Mouse (Mus musculus) hindbrain, embryonic 13.5 days (tissue): ENCODE measurements around the gene Slc17a5. TPM values are rescaled to one million over a fixed set of nuclear protein-coding genes. Genes with fewer than 3 reads are reported as not detected.

Experiments
- ATAC-seq: fragments of 200-750 bp; cut with Nextera tagmentation; 2 replicates; pipeline ENCODE4 v1.8.0; 2017; ENCODE audit warnings: moderate TSS enrichment; ENCODE audit not compliant: low FRiP score
- H3K27ac ChIP-seq: fragments of 300-500 bp; sonication (generic); 2 replicates; pipeline ENCODE4 v1.5.1; 2015; ENCODE audit warnings: inconsistent platforms, mild to moderate bottlenecking, moderate library complexity
- H3K27me3 ChIP-seq: fragments of 300-500 bp; sonication (generic); 2 replicates; pipeline ENCODE4 v1.6.1; 2015; ENCODE audit warnings: mild to moderate bottlenecking, inconsistent platforms
- H3K36me3 ChIP-seq: fragments of 300-500 bp; sonication (generic); 2 replicates; pipeline ENCODE4 v1.6.1; 2015; ENCODE audit warnings: mild to moderate bottlenecking, inconsistent platforms
- H3K4me1 ChIP-seq: fragments of 300-500 bp; sonication (generic); replicated peaks from 2 replicates; pipeline ENCODE4 v1.6.1; 2015; ENCODE audit warnings: inconsistent platforms
- H3K4me2 ChIP-seq: fragments of 300-500 bp; sonication (generic); 2 replicates; pipeline ENCODE4 v1.6.1; 2015; ENCODE audit warnings: inconsistent platforms, mild to moderate bottlenecking, moderate library complexity
- H3K4me3 ChIP-seq: fragments of 300-500 bp; sonication (generic); 2 replicates; pipeline ENCODE4 v1.5.1; 2015; ENCODE audit warnings: mild to moderate bottlenecking, inconsistent platforms
- H3K9ac ChIP-seq: fragments of 300-500 bp; sonication (generic); 2 replicates; pipeline ENCODE4 v1.6.1; 2015; ENCODE audit warnings: mild to moderate bottlenecking, inconsistent platforms
- H3K9me3 ChIP-seq: fragments of 300-500 bp; sonication (generic); 2 replicates; pipeline ENCODE4 v1.6.1; 2016; ENCODE audit warnings: inconsistent platforms
- WGBS: fragments of 180-500 bp; shearing (Covaris S2); methylation state at CpG from one replicate; pipeline ENCODE4 v1.1.7; 2015; 5-methylcytosine and 5-hydroxymethylcytosine counted together
- polyA plus RNA-seq: library from polyadenylated mRNA; unstranded; fragments of >200 nt; fragmentation: Nextera tagmentation; extraction: Ambion mirVana; gene quantifications from 2 replicates; pipeline ENCODE4 v1.2.1, GENCODE M21; 2015

The Slc17a5 gene
- polyA plus RNA-seq: 18.8 and 19.4 TPM in 2 replicates

DNA sequence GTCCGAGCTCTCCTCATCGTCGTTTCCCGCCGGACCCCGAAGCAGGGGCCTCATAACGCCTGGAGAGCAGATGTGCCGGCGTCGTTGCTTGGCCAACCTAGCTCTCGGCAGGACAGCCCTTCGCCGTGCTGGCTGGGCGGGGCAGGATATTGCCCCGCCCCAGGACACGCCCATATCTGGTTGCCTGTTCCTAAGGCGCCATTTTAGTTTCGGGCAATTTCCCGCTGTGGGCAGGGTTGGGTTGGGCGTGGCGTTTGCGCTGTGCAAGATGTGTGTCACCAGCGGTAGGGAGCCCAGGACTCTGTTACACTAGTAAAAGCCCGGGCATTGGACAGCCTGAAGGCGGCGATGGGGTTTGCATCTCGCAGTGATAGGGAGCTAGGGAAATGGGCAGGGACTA, at the start of gene Slc17a5:
Slc17a5 (minus strand) TSS at position 128 of the 400 bp plus-strand sequence.
- Histone ChIP-seq H3K27ac (peak within 1 kb of the TSS; percentile 83), H3K36me3 (peaks cover 14% of the 10 kb centered on the region), H3K4me1 (peaks cover 21% of the 10 kb centered on the region), H3K27me3 (no peaks in the 10 kb centered on the region), H3K9ac (peak within 1 kb of the TSS; percentile 78), H3K4me3 (peak within 1 kb of the TSS; percentile 67), H3K9me3 (no peaks in the 10 kb centered on the region), H3K4me2 (peak within 1 kb of the TSS; percentile 58)
- WGBS: under 1% methylated on average over 27 of the region's 27 CpGs
- peak; percentile 98 for ATAC-seq

- Histone ChIP-seq H3K4me2 (no peak overlapping the region), H3K27me3 (no peaks in the 10 kb centered on the region), H3K9me3 (no peaks in the 10 kb centered on the region), H3K4me1 (no peaks in the 10 kb centered on the region; the same call in 1 of the 2 replicates), H3K4me3 (no peak overlapping the region), H3K36me3 (no peaks in the 10 kb centered on the region), H3K9ac (no peak overlapping the region), H3K27ac (no peak overlapping the region)
- 90% methylated on average over 3 of the region's 3 CpGs for WGBS
- ATAC-seq: no peak
Measured at GRCm38 (mm10) chr9:78633976-78634375, 46.1 kb upstream of the Slc17a5 start.

DNA sequence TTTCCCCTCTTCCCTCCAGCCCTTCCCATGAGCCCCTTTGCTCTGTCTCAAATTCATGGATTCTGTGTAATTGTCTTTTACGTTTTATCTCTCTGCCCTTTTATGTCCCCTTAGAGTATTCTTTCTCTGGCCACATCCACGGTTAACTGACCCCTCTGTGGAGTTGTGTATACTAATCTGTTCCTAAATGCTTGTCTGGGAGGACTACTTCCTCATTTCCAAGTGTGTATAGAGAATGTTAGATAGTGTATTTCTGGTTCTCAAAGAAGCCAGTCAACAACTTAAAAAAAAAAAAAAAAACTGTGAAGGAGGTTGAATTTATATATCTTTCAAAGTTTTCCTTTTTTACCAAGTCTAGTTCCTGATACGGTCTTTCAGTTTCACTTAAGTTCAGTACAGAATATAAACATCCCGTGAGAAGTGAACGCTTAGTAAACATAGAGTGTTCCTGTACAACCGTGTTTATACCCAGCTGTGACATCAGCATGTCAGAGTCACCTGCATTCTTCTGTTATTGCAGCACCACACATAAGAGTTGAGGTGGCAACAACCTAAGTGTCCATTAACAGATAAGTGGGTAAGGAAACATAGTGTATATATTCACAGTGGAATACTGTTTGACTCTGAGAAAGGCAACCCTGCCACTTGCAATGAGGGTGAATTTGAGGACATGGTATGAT, 44.1 kb upstream of the Slc17a5 start:
- no peak for ATAC-seq

DNA sequence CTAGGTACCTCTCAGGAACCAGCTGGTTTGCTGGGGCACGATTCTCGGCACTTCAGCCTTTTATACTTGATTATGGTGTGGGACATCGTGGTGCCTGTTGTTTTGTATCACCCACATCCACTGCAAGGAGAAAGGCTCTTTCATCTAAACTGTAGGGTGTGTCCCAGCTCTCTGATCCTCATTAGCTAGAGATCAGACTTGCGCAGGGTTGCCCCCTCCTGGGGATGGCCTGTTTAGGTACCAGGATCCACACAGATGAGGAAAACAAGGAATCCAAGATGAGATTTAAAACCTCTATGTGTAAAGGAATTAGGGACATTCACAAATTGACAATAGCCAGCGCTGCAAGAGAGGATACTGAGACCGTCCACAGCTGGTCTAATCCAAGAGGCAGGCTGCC, 42.1 kb upstream of the Slc17a5 start:
- Histone ChIP-seq H3K9me3 (no peaks in the 10 kb centered on the region), H3K4me3 (no peak overlapping the region), H3K4me2 (peak overlapping the region; percentile 26), H3K4me1 (no peaks in the 10 kb centered on the region; the same call in 1 of the 2 replicates), H3K36me3 (no peaks in the 10 kb centered on the region), H3K27me3 (no peaks in the 10 kb centered on the region), H3K27ac (no peak overlapping the region), H3K9ac (no peak overlapping the region)
- WGBS: 50% methylated on average over 6 of the region's 6 CpGs
- ATAC-seq: no peak

More for the DNA sequence above, 44.1 kb upstream of the Slc17a5 start:
- Histone ChIP-seq H3K4me1 (no peaks in the 10 kb centered on the region; the same call in 1 of the 2 replicates), H3K4me2 (no peak overlapping the region), H3K9me3 (no peaks in the 10 kb centered on the region), H3K27me3 (no peaks in the 10 kb centered on the region), H3K36me3 (no peaks in the 10 kb centered on the region), H3K9ac (no peak overlapping the region), H3K27ac (no peak overlapping the region), H3K4me3 (no peak overlapping the region)
- 85% methylated on average over 6 of the region's 6 CpGs for WGBS

GRCm38 (mm10) chr9:78623301-78623747, 35.5 kb upstream of the Slc17a5 start:
- Histone ChIP-seq H3K4me3 (no peak overlapping the region), H3K4me1 (no peaks in the 10 kb centered on the region), H3K9me3 (no peaks in the 10 kb centered on the region), H3K4me2 (no peak overlapping the region), H3K9ac (no peak overlapping the region), H3K27ac (no peak overlapping the region), H3K27me3 (no peaks in the 10 kb centered on the region), H3K36me3 (no peaks in the 10 kb centered on the region)
- 88% methylated on average over 10 of the region's 10 CpGs for WGBS
- ATAC-seq: no peak

GRCm38 (mm10) chr9:78619285-78619684, 31.4 kb upstream of the Slc17a5 start:
- H3K9me3 ChIP-seq: no peaks in the 10 kb centered on the region
- no peaks in the 10 kb centered on the region for H3K36me3 ChIP-seq
- H3K4me2 ChIP-seq: no peak overlapping the region
- H3K27ac ChIP-seq: no peak overlapping the region
- no peak overlapping the region for H3K4me3 ChIP-seq
- H3K27me3 ChIP-seq: peaks cover 17% of the 10 kb centered on the region; the same call in 1 of the 2 replicates
- H3K9ac ChIP-seq: no peak overlapping the region
- whole genome bisulfite sequencing: 84% methylated on average over 9 of the region's 9 CpGs
- H3K4me1 ChIP-seq: peaks cover 4% of the 10 kb centered on the region
- no peak for ATAC-seq

- ATAC-seq: peak; percentile 87
- Histone ChIP-seq H3K36me3 (no peaks in the 10 kb centered on the region), H3K27ac (no peak within 1 kb of the TSS), H3K9ac (peak within 1 kb of the TSS; percentile 76), H3K4me1 (peaks cover 7% of the 10 kb centered on the region), H3K4me3 (peak within 1 kb of the TSS; percentile 67), H3K27me3 (peaks cover 17% of the 10 kb centered on the region; the same call in 1 of the 2 replicates), H3K4me2 (peak within 1 kb of the TSS; percentile 98), H3K9me3 (no peaks in the 10 kb centered on the region)
- under 1% methylated on average over 43 of the region's 43 CpGs for WGBS
Measured at GRCm38 (mm10) chr9:78615401-78616021, 27.7 kb upstream of the Slc17a5 start, which contains the start of gene Cd109. Gene Cd109 (plus strand): TSS chr9:78615546.

GRCm38 (mm10) chr9:78614201-78614600, 26.4 kb upstream of the Slc17a5 start:
- H3K27me3 ChIP-seq: peaks cover 17% of the 10 kb centered on the region; the same call in 1 of the 2 replicates
- no peaks in the 10 kb centered on the region for H3K36me3 ChIP-seq
- 46% methylated on average over 6 of the region's 6 CpGs for WGBS
- H3K9ac ChIP-seq: no peak overlapping the region
- H3K4me2 ChIP-seq: 0 out of 2 replicates have a peak overlapping the region, but pooled peaks have one; percentile 98
- ATAC-seq: peak; percentile 60
- no peaks in the 10 kb centered on the region for H3K9me3 ChIP-seq
- H3K27ac ChIP-seq: no peak overlapping the region
- no peak overlapping the region for H3K4me3 ChIP-seq
- H3K4me1 ChIP-seq: peaks cover 7% of the 10 kb centered on the region

GRCm38 (mm10) chr9:78601046-78601730, 13.3 kb upstream of the Slc17a5 start:
- Histone ChIP-seq H3K9ac (no peak overlapping the region), H3K4me1 (no peaks in the 10 kb centered on the region), H3K27me3 (no peaks in the 10 kb centered on the region), H3K36me3 (no peaks in the 10 kb centered on the region), H3K4me3 (no peak overlapping the region), H3K27ac (no peak overlapping the region), H3K4me2 (no peak overlapping the region), H3K9me3 (no peaks in the 10 kb centered on the region)
- ATAC-seq: no peak
- 59% methylated on average over 4 of the region's 4 CpGs for WGBS

DNA sequence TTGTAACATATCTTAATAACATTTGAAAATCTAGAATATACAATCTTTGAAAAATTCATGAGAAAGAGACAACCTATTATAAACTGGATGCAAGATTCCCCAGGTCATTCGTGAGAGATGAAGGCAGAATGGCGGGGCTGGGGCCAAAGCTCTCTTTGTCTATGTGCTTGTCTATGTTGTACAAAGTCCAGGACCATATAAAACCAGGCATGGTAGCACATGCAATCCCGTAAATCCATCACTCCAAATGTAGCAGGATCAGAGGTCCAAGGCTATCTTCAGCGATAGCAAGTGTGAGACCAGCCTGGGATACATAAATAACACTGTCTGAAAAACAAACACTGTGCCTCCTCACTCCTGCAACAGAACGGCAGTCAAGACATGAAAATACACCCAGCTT, 12.1 kb upstream of the Slc17a5 start:
- Histone ChIP-seq H3K4me2 (no peak overlapping the region), H3K27ac (no peak overlapping the region), H3K4me3 (no peak overlapping the region), H3K27me3 (no peaks in the 10 kb centered on the region), H3K9ac (no peak overlapping the region), H3K4me1 (no peaks in the 10 kb centered on the region), H3K9me3 (no peaks in the 10 kb centered on the region), H3K36me3 (no peaks in the 10 kb centered on the region)
- no peak for ATAC-seq
- 82% methylated on average over 5 of the region's 5 CpGs for WGBS

- Histone ChIP-seq H3K27me3 (no peaks in the 10 kb centered on the region), H3K36me3 (no peaks in the 10 kb centered on the region), H3K27ac (no peak overlapping the region), H3K4me1 (no peaks in the 10 kb centered on the region), H3K9ac (no peak overlapping the region), H3K4me2 (no peak overlapping the region), H3K9me3 (no peaks in the 10 kb centered on the region), H3K4me3 (no peak overlapping the region)
- ATAC-seq: peak; percentile 35; the same call in 1 of the 2 replicates
- WGBS: 5% methylated on average over 5 of the region's 5 CpGs
Measured at GRCm38 (mm10) chr9:78596834-78597233, 9.0 kb upstream of the Slc17a5 start.
